In genomic region chr10:73892251-73892650, GRCm38 (mm10) we compare ENCODE assay signal across 25 mouse cellular contexts.
DNase-seq lines count a peak whose midpoint lies in the region; ATAC-seq lines count a peak whose summit lies in the region.
"Had no signal": no experiment of that assay in that cellular context is flagged by ENCODE, and none has a peak within 500 bp of the region (broad histone marks: within the 10 kb centered on the region; RNA-seq: fewer than 3 reads in every experiment).

No protein-coding gene starts in this region.

- H3K9me3 ChIP-seq in embryonic facial prominence, embryonic 10.5 days = no peaks in the 10 kb centered on the region
- H3K9me3 ChIP-seq: forebrain, embryonic 10.5 days; forebrain, embryonic 13.5 days; heart, embryonic 12.5 days; heart, embryonic 15.5 days; hindbrain, embryonic 10.5 days; hindbrain, embryonic 13.5 days; intestine, embryonic 15.5 days had no signal

- no peak for ATAC-seq in cerebellum, adult (ENCODE audit: insufficient number of reproducible peaks, low FRiP score, low TSS enrichment)
- ATAC-seq: CD4-positive, CD25-positive, alpha-beta regulatory T cell, adult 4 months; forebrain, embryonic 13.5 days; forebrain, embryonic 16.5 days; hindbrain, embryonic 16.5 days; intestine, embryonic 15.5 days had no signal

- no peaks in the 10 kb centered on the region for H3K36me3 ChIP-seq in embryonic facial prominence, embryonic 10.5 days (replicated peaks)
- H3K36me3 ChIP-seq: forebrain, embryonic 10.5 days; heart, embryonic 12.5 days; heart, embryonic 15.5 days; hindbrain, embryonic 10.5 days; hindbrain, embryonic 13.5 days; intestine, embryonic 15.5 days had no signal

- DNase-seq in cerebellum, adult 8-10 months = peak; percentile 3
- DNase-seq in cerebellum, postnatal 36 days = peak; percentile 6
- DNase-seq in cerebellum, postnatal 10 days = no peak
- DNase-seq in brain, adult 2 months (ENCODE audit: low read depth, low spot score) = peak; percentile 33
- no peak for DNase-seq in embryonic facial prominence, embryonic 10.5 days (ENCODE audit: low spot score)
- DNase-seq: adrenal gland, postnatal 25 days; cerebellum, adult 11 months; embryo, embryonic 11 days; gastrocnemius, postnatal 25 days; heart, adult 18-20 months; heart, postnatal 10 days; heart, postnatal 36 days; kidney, adult 11 months; kidney, adult 8-10 months had no signal

- no peaks in the 10 kb centered on the region for H3K27me3 ChIP-seq in embryonic facial prominence, embryonic 10.5 days (replicated peaks; ENCODE audit: low read depth, poor library complexity, severe bottlenecking)
- H3K27me3 ChIP-seq: forebrain, embryonic 13.5 days; heart, embryonic 12.5 days; heart, embryonic 15.5 days; hindbrain, embryonic 13.5 days; intestine, embryonic 15.5 days had no signal

- no peak overlapping the region for H3K4me3 ChIP-seq in embryonic facial prominence, embryonic 10.5 days
- H3K4me3 ChIP-seq: forebrain, embryonic 10.5 days; forebrain, embryonic 13.5 days; heart, embryonic 12.5 days; heart, embryonic 15.5 days; hindbrain, embryonic 10.5 days; hindbrain, embryonic 13.5 days; intestine, embryonic 15.5 days had no signal

- H3K27ac ChIP-seq in embryonic facial prominence, embryonic 10.5 days (replicated peaks) = no peak overlapping the region
- H3K27ac ChIP-seq: forebrain, embryonic 10.5 days; forebrain, embryonic 13.5 days; heart, embryonic 15.5 days; hindbrain, embryonic 10.5 days; hindbrain, embryonic 13.5 days; intestine, embryonic 15.5 days had no signal

- 88% methylated on average over 4 of the region's 4 CpGs for WGBS in embryonic facial prominence, embryonic 10.5 days

- no peaks in the 10 kb centered on the region for H3K4me1 ChIP-seq in embryonic facial prominence, embryonic 10.5 days
- H3K4me1 ChIP-seq: forebrain, embryonic 13.5 days; heart, embryonic 12.5 days; heart, embryonic 15.5 days; hindbrain, embryonic 10.5 days; hindbrain, embryonic 13.5 days; intestine, embryonic 15.5 days had no signal

Comparison
In these comparisons a context has a peak if more than half of its experiments do, and no peak if none do; other contexts are left out.
1. DNase-seq: peak in cerebellum, adult 8-10 months (single experiment), cerebellum, postnatal 36 days (2 of 2) and brain, adult 2 months (single experiment); none in cerebellum, postnatal 10 days (0 of 2) and embryonic facial prominence, embryonic 10.5 days (single experiment).